Mouse (Mus musculus): ENCODE results near the gene Pdcl3.

GRCm38 (mm10) chr1:38979953-38980352 lies 5.5 kb upstream of the Pdcl3 start:
- TF ChIP-seq POLR2A (IDR thresholded peaks at IDR 0.05; ENCODE audit: insufficient read depth, low read depth, low read length), result no peak
- no peak for TF ChIP-seq CTCF (IDR thresholded peaks at IDR 0.05; ENCODE audit: insufficient read depth, low read depth, low read length)
